33 mouse cellular contexts compared by ENCODE assay signal in genomic region chr5:106607081-106607480, GRCm38 (mm10). TPM values are rescaled to one million over a fixed set of nuclear protein-coding genes. Genes with fewer than 3 reads are reported as not detected.
DNase-seq lines count a peak whose midpoint lies in the region; ATAC-seq and TF ChIP-seq lines count a peak whose summit lies in the region.
"Had no signal": no experiment of that assay in that cellular context is flagged by ENCODE, and none has a peak within 500 bp of the region (broad histone marks: within the 10 kb centered on the region; RNA-seq: fewer than 3 reads in every experiment).

No protein-coding gene starts in this region.

- no peak for TF ChIP-seq POLR2A in heart, adult 2 months (IDR thresholded peaks at IDR 0.05; ENCODE audit: insufficient read depth, low read depth, low read length)

- no peak overlapping the region for H3K27ac ChIP-seq in heart, adult 2 months
- H3K27ac ChIP-seq in heart, embryonic 16.5 days (ENCODE audit: low read length) = 0 out of 2 replicates have a peak overlapping the region, but pooled peaks have one; percentile 21
- H3K27ac ChIP-seq in heart, embryonic 11.5 days (ENCODE audit: low read depth, low read length) = no peak overlapping the region
- 0 out of 2 replicates have a peak overlapping the region, but pooled peaks have one; percentile 41 for H3K27ac ChIP-seq in limb, embryonic 12.5 days
- H3K27ac ChIP-seq in limb, embryonic 10.5 days = no peak overlapping the region
- H3K27ac ChIP-seq: embryonic facial prominence, embryonic 10.5 days; embryonic facial prominence, embryonic 13.5 days; forebrain, embryonic 12.5 days; forebrain, embryonic 15.5 days; hindbrain, embryonic 14.5 days; hindbrain, postnatal 0 days had no signal

- H3K4me1 ChIP-seq in heart, adult 2 months (ENCODE audit: control insufficient read depth, insufficient read depth, low read length) = no peaks in the 10 kb centered on the region
- peaks cover 5% of the 10 kb centered on the region; the same call in 1 of the 2 replicates for H3K4me1 ChIP-seq in heart, embryonic 16.5 days (ENCODE audit: control insufficient read depth, insufficient read depth, low read length)
- H3K4me1 ChIP-seq in heart, embryonic 11.5 days (ENCODE audit: control insufficient read depth, insufficient read depth, low read length) = peaks cover 4% of the 10 kb centered on the region; the same call in 1 of the 2 replicates
- H3K4me1 ChIP-seq in limb, embryonic 12.5 days (replicated peaks) = peaks cover 21% of the 10 kb centered on the region
- no peaks in the 10 kb centered on the region for H3K4me1 ChIP-seq in limb, embryonic 10.5 days
- H3K4me1 ChIP-seq: embryonic facial prominence, embryonic 10.5 days; embryonic facial prominence, embryonic 13.5 days; forebrain, embryonic 12.5 days; forebrain, embryonic 15.5 days had no signal

- ATAC-seq in heart, embryonic 16.5 days (replicated peaks; ENCODE audit: extremely low read depth, insufficient read depth, low FRiP score) = no peak; the same call in 1 of the 2 replicates
- no peak for ATAC-seq in heart, embryonic 11.5 days (replicated peaks; ENCODE audit: insufficient number of reproducible peaks, low FRiP score, low TSS enrichment)
- ATAC-seq in limb, embryonic 12.5 days (ENCODE audit: insufficient number of reproducible peaks, insufficient read depth, low FRiP score, low TSS enrichment, low read depth) = no peak
- ATAC-seq: activated CD4-positive, CD25-positive, alpha-beta regulatory T cell, adult 4 months; forebrain, embryonic 15.5 days; hindbrain, postnatal 0 days; inflammation-experienced regulatory T-cells, adult 6 months; intestine, embryonic 16.5 days had no signal

- no peaks in the 10 kb centered on the region for H3K79me2 ChIP-seq in heart, adult 2 months (replicated peaks; ENCODE audit: control insufficient read depth, insufficient read depth, low read length)

- H3K4me3 ChIP-seq in heart, adult 2 months = no peak overlapping the region
- no peak overlapping the region for H3K4me3 ChIP-seq in heart, embryonic 16.5 days (ENCODE audit: low read length)
- H3K4me3 ChIP-seq in heart, embryonic 11.5 days (ENCODE audit: low read depth, low read length) = no peak overlapping the region
- H3K4me3 ChIP-seq in limb, embryonic 12.5 days (replicated peaks) = no peak overlapping the region
- H3K4me3 ChIP-seq in limb, embryonic 10.5 days = no peak overlapping the region
- H3K4me3 ChIP-seq: embryonic facial prominence, embryonic 10.5 days; embryonic facial prominence, embryonic 13.5 days; erythroblast, embryonic 14.5 days; forebrain, embryonic 12.5 days; forebrain, embryonic 15.5 days had no signal

- DNase-seq in heart, adult 11 months = peak; percentile 57
- DNase-seq in heart, adult 2 months = no peak
- no peak for DNase-seq in limb, embryonic 10.5 days (ENCODE audit: low spot score)
- DNase-seq: adrenal gland, adult 8-10 months; adrenal gland, postnatal 25 days; cerebellum, adult 11-12 months; cerebellum, adult 8-10 months; cerebellum, postnatal 10 days; cerebellum, postnatal 36 days; embryo, embryonic 11 days; gastrocnemius, postnatal 25 days; heart, postnatal 14 days; heart, postnatal 4 days had no signal

- no peak for TF ChIP-seq CTCF in heart, adult 2 months (IDR thresholded peaks at IDR 0.05)

- no peaks in the 10 kb centered on the region for H3K36me3 ChIP-seq in heart, adult 2 months (ENCODE audit: control insufficient read depth, insufficient read depth, low read length)
- peaks cover 7% of the 10 kb centered on the region for H3K36me3 ChIP-seq in heart, embryonic 16.5 days (ENCODE audit: control insufficient read depth, insufficient read depth)
- H3K36me3 ChIP-seq in heart, embryonic 11.5 days (ENCODE audit: control insufficient read depth, insufficient read depth, low read length) = peaks cover 4% of the 10 kb centered on the region; the same call in 1 of the 2 replicates
- H3K36me3 ChIP-seq in limb, embryonic 12.5 days = peaks cover 33% of the 10 kb centered on the region
- H3K36me3 ChIP-seq in limb, embryonic 10.5 days = peaks cover 49% of the 10 kb centered on the region
- H3K36me3 ChIP-seq: forebrain, embryonic 15.5 days had no signal

- no peaks in the 10 kb centered on the region for H3K27me3 ChIP-seq in heart, adult 2 months (ENCODE audit: control insufficient read depth, insufficient read depth, low read length)
- no peaks in the 10 kb centered on the region for H3K27me3 ChIP-seq in heart, embryonic 16.5 days (ENCODE audit: control insufficient read depth, insufficient read depth, low read length)
- H3K27me3 ChIP-seq in heart, embryonic 11.5 days (ENCODE audit: control insufficient read depth, insufficient read depth, low read length) = no peaks in the 10 kb centered on the region
- H3K27me3 ChIP-seq in limb, embryonic 12.5 days = no peaks in the 10 kb centered on the region
- no peaks in the 10 kb centered on the region for H3K27me3 ChIP-seq in limb, embryonic 10.5 days (ENCODE audit: low read depth, poor library complexity, severe bottlenecking)
- H3K27me3 ChIP-seq: embryonic facial prominence, embryonic 13.5 days; forebrain, embryonic 12.5 days; forebrain, embryonic 15.5 days had no signal

- intact Hi-C loops in heart, adult 2 months (cut with DNase I) = no loop called here

- H3K4me2 ChIP-seq in heart, embryonic 16.5 days (ENCODE audit: low read depth, low read length) = no peak overlapping the region
- H3K4me2 ChIP-seq in heart, embryonic 11.5 days = no peak overlapping the region
- no peak overlapping the region for H3K4me2 ChIP-seq in limb, embryonic 12.5 days
- H3K4me2 ChIP-seq: embryonic facial prominence, embryonic 13.5 days; forebrain, embryonic 12.5 days; forebrain, embryonic 15.5 days; hindbrain, embryonic 14.5 days had no signal

- no peak overlapping the region for H3K9ac ChIP-seq in heart, adult 2 months (ENCODE audit: low read depth, low read length)
- H3K9ac ChIP-seq in heart, embryonic 16.5 days (ENCODE audit: low read length) = no peak overlapping the region
- no peak overlapping the region for H3K9ac ChIP-seq in heart, embryonic 11.5 days (ENCODE audit: low read depth, low read length)
- H3K9ac ChIP-seq in limb, embryonic 12.5 days (replicated peaks) = no peak overlapping the region
- H3K9ac ChIP-seq: embryonic facial prominence, embryonic 13.5 days; forebrain, embryonic 12.5 days; forebrain, embryonic 15.5 days; hindbrain, embryonic 14.5 days had no signal

- H3K9me3 ChIP-seq in heart, embryonic 16.5 days (replicated peaks; ENCODE audit: control insufficient read depth, low read length) = no peaks in the 10 kb centered on the region
- H3K9me3 ChIP-seq in heart, embryonic 11.5 days (replicated peaks; ENCODE audit: control insufficient read depth, low read length) = no peaks in the 10 kb centered on the region
- no peaks in the 10 kb centered on the region for H3K9me3 ChIP-seq in limb, embryonic 12.5 days
- no peaks in the 10 kb centered on the region for H3K9me3 ChIP-seq in limb, embryonic 10.5 days (replicated peaks)
- H3K9me3 ChIP-seq: embryonic facial prominence, embryonic 10.5 days; embryonic facial prominence, embryonic 13.5 days; forebrain, embryonic 12.5 days; forebrain, embryonic 15.5 days had no signal

- WGBS in heart, adult 2 months = 65% methylated on average over 5 of the region's 5 CpGs
- 43% methylated on average over 5 of the region's 5 CpGs for WGBS in heart, embryonic 16.5 days
- WGBS in heart, embryonic 11.5 days (ENCODE audit: insufficient replicate concordance) = 54% methylated on average over 5 of the region's 5 CpGs
- 68% methylated on average over 5 of the region's 5 CpGs for WGBS in limb, embryonic 12.5 days
- WGBS in limb, embryonic 10.5 days = 82% methylated on average over 5 of the region's 5 CpGs

- no peak for TF ChIP-seq EP300 in heart, adult 2 months (IDR thresholded peaks at IDR 0.05; ENCODE audit: insufficient read depth, low read depth, low read length)

RNA-seq across cellular contexts. Expression of gene Gm17304, which starts 1.8 kb away (rescaled TPM):
- not detected for total RNA-seq in heart, adult 2 months (2021)
- not detected in 2 replicates for polyA plus RNA-seq in heart, adult 2 months (2012; rRNA removed)
- not detected in 2 replicates for polyA plus RNA-seq in heart, embryonic 16.5 days (2015; fragmentation: Nextera tagmentation; extraction: Ambion mirVana)
- polyA plus RNA-seq in heart, embryonic 11.5 days (2014; fragmentation: Nextera tagmentation; extraction: Ambion mirVana) = not detected in 2 replicates
- polyA plus RNA-seq in limb, embryonic 12.5 days (2016; fragmentation: Nextera tagmentation; extraction: Ambion mirVana) = not detected in 2 replicates
- not detected in 2 replicates for polyA plus RNA-seq in limb, embryonic 10.5 days (2016; fragmentation: Nextera tagmentation; extraction: Ambion mirVana)
- total RNA-seq: adrenal gland, adult 8-10 months; adrenal gland, postnatal 25 days; ES-E14; gastrocnemius, adult 8-10 months; gastrocnemius, postnatal 25 days; heart, adult 8-10 months; heart, postnatal 14 days; heart, postnatal 4 days; hindbrain, postnatal 0 days had no signal
- polyA plus RNA-seq: activated CD4-positive, CD25-positive, alpha-beta regulatory T cell, adult 4 months; brain, embryonic 14.5 days; cortical plate, adult 2 months; embryonic facial prominence, embryonic 10.5 days; embryonic facial prominence, embryonic 13.5 days; erythroblast, embryonic 14.5 days; forebrain, embryonic 12.5 days; forebrain, embryonic 15.5 days; gonadal fat pad, adult 2 months; hindbrain, embryonic 11.5 days; hindbrain, embryonic 14.5 days; hindbrain, postnatal 0 days; inflammation-experienced regulatory T-cells, adult 6 months; intestine, embryonic 16.5 days had no signal

Comparison
In these comparisons a context has a peak if more than half of its experiments do, and no peak if none do; other contexts are left out.
1. H3K27ac ChIP-seq: peak in heart, embryonic 16.5 days (single experiment) and limb, embryonic 12.5 days (single experiment); none in heart, adult 2 months (single experiment), heart, embryonic 11.5 days (single experiment) and limb, embryonic 10.5 days (single experiment).